Mouse (Mus musculus) inflammation-experienced regulatory T-cells (primary cell): ENCODE results near the gene Phf19. TPM values are rescaled to one million over a fixed set of nuclear protein-coding genes. Genes with fewer than 3 reads are reported as not detected.

Experiments used
- polyA plus RNA-seq, 2 experiments: library from polyadenylated mRNA; unstranded; fragments of 100-300 nt; shearing (Covaris generic); gene quantifications; one replicate each; pipeline ENCODE4 v1.2.1; 2017

Gene Phf19
- polyA plus RNA-seq, result 1 to 10 TPM; 2.2 to 3.2 TPM

GRCm38 (mm10) chr2:34913218-34914068 lies at the start of gene Phf19:
Phf19 (minus strand) TSS chr2:34914026.

GRCm38 (mm10) chr2:34961481-34962036 lies 47.7 kb upstream of the Phf19 start, which contains the start of gene Traf1:
Traf1 (minus strand) TSS chr2:34961772.

GRCm38 (mm10) chr2:34874816-34875345 lies 38.9 kb downstream of the Phf19 start, which contains the start of gene Psmd5:
Psmd5 (minus strand) TSS chr2:34874968.

GRCm38 (mm10) chr2:34874271-34874670 lies 39.6 kb downstream of the Phf19 start, which contains the start of gene Cutal:
Cutal (plus strand) TSS chr2:34874396.

Other genes with a start within 250 kb of the Phf19 start
- gene Gapvd1, start 158.8 kb downstream of the Phf19 start, polyA plus RNA-seq, result 100 to 1,000 TPM in 1 of 2 experiments, 10 to 100 TPM in 1; 90.8 to 106 TPM
- gene Hspa5, start 142.1 kb downstream of the Phf19 start, polyA plus RNA-seq, result 100 to 1,000 TPM; 527 to 549 TPM
- 10 to 100 TPM; 39.0 to 45.3 TPM for gene Rabepk, start 114.1 kb downstream of the Phf19 start, polyA plus RNA-seq
- gene Fbxw2, start 87.7 kb downstream of the Phf19 start, polyA plus RNA-seq, result 100 to 1,000 TPM; 142 to 154 TPM
- under 1 TPM; 0.18 to 0.33 TPM for gene Gm34653, start 81.0 kb downstream of the Phf19 start, polyA plus RNA-seq
- under 1 TPM in 1 of 2 experiments, not detected in 1; 0.29 TPM for gene Cutal, start 39.6 kb downstream of the Phf19 start, polyA plus RNA-seq
- 100 to 1,000 TPM in 1 of 2 experiments, 10 to 100 TPM in 1; 97.6 to 110 TPM for gene Psmd5, start 39.1 kb downstream of the Phf19 start, polyA plus RNA-seq
- gene Traf1, start 47.7 kb upstream of the Phf19 start, polyA plus RNA-seq, result 100 to 1,000 TPM; 305 to 432 TPM
- under 1 TPM; 0.20 to 0.60 TPM for gene Hc, start 147.4 kb upstream of the Phf19 start, polyA plus RNA-seq
- gene AI182371, start 187.5 kb upstream of the Phf19 start, polyA plus RNA-seq, result 1 to 10 TPM in 1 of 2 experiments, under 1 TPM in 1; 0.48 to 2.4 TPM
- 100 to 1,000 TPM in 1 of 2 experiments, 10 to 100 TPM in 1; 86.2 to 101 TPM for gene Cntrl, start 195.5 kb upstream of the Phf19 start, polyA plus RNA-seq